Mouse (Mus musculus): ENCODE data around the gene Htatip2. TPM values are rescaled to one million over a fixed set of nuclear protein-coding genes. Genes with fewer than 3 reads are reported as not detected.

The Htatip2 gene
- 3.0 and 3.5 TPM in 2 replicates for polyA plus RNA-seq (2015; fragmentation: Nextera tagmentation; extraction: Ambion mirVana)

GRCm38 (mm10) chr7:49758934-49759571 lies at the start of gene Htatip2:
TSS of gene Htatip2 (plus strand) at chr7:49759115.
- H3K27me3 ChIP-seq (replicated peaks), result peaks cover 31% of the 10 kb centered on the region
- WGBS, result 3% methylated on average over 41 of the region's 42 CpGs
- peak within 1 kb of the TSS; percentile 85 for H3K4me2 ChIP-seq

GRCm38 (mm10) chr7:49709381-49710021 lies 49.4 kb upstream of the Htatip2 start:
- no peaks in the 10 kb centered on the region for H3K9me3 ChIP-seq
- no peak overlapping the region for H3K4me2 ChIP-seq
- H3K27ac ChIP-seq, result no peak overlapping the region
- H3K4me1 ChIP-seq, result 0 out of 2 replicates have a peak, but pooled peaks cover 2% of the 10 kb centered on the region
- no peak overlapping the region for H3K9ac ChIP-seq
- no peaks in the 10 kb centered on the region for H3K36me3 ChIP-seq (replicated peaks)
- H3K27me3 ChIP-seq (replicated peaks), result peaks cover 49% of the 10 kb centered on the region
- peak; percentile 66; the same call in 1 of the 2 replicates for ATAC-seq (replicated peaks)
- WGBS, result 15% methylated on average over 9 of the region's 9 CpGs
- H3K4me3 ChIP-seq, result no peak overlapping the region

More at GRCm38 (mm10) chr7:49758934-49759571, at the start of gene Htatip2:
- Histone ChIP-seq H3K4me3 (peak within 1 kb of the TSS; percentile 47), H3K9ac (peak within 1 kb of the TSS; percentile 33; the same call in 1 of the 2 replicates), H3K27ac (no peak within 1 kb of the TSS), H3K4me1 (peaks cover 10% of the 10 kb centered on the region), H3K36me3 (replicated peaks) (no peaks in the 10 kb centered on the region), H3K9me3 (no peaks in the 10 kb centered on the region)
- ATAC-seq (replicated peaks), result peak; percentile 67

GRCm38 (mm10) chr7:49717942-49718733 lies 40.8 kb upstream of the Htatip2 start:
- 42% methylated on average over 15 of the region's 15 CpGs for WGBS
- Histone ChIP-seq H3K9me3 (no peaks in the 10 kb centered on the region), H3K27me3 (replicated peaks) (peaks cover 40% of the 10 kb centered on the region), H3K4me1 (no peaks in the 10 kb centered on the region), H3K4me3 (no peak overlapping the region), H3K9ac (no peak overlapping the region), H3K27ac (no peak overlapping the region), H3K36me3 (replicated peaks) (no peaks in the 10 kb centered on the region), H3K4me2 (no peak overlapping the region)
- ATAC-seq (replicated peaks), result peak; percentile 56; the same call in 1 of the 2 replicates

GRCm38 (mm10) chr7:49734342-49734741 lies 24.6 kb upstream of the Htatip2 start:
- 66% methylated on average over 4 of the region's 4 CpGs for WGBS
- peaks cover 11% of the 10 kb centered on the region; the same call in 1 of the 2 replicates for H3K27me3 ChIP-seq (replicated peaks)
- H3K4me1 ChIP-seq, result no peaks in the 10 kb centered on the region
- H3K9me3 ChIP-seq, result no peaks in the 10 kb centered on the region
- H3K4me3 ChIP-seq, result no peak overlapping the region
- no peak overlapping the region for H3K9ac ChIP-seq
- H3K36me3 ChIP-seq (replicated peaks), result no peaks in the 10 kb centered on the region
- H3K4me2 ChIP-seq, result no peak overlapping the region
- no peak for ATAC-seq (replicated peaks)
- no peak overlapping the region for H3K27ac ChIP-seq

- no peaks in the 10 kb centered on the region for H3K9me3 ChIP-seq
- WGBS, result 24% methylated on average over 8 of the region's 8 CpGs
- H3K27me3 ChIP-seq (replicated peaks), result peaks cover 20% of the 10 kb centered on the region
- no peak overlapping the region for H3K4me3 ChIP-seq
- no peak overlapping the region for H3K4me2 ChIP-seq
- H3K27ac ChIP-seq, result no peak overlapping the region
- ATAC-seq (replicated peaks), result peak; percentile 52; the same call in 1 of the 2 replicates
- no peak overlapping the region for H3K9ac ChIP-seq
- peaks cover 16% of the 10 kb centered on the region for H3K4me1 ChIP-seq
- H3K36me3 ChIP-seq (replicated peaks), result no peaks in the 10 kb centered on the region
These were observed 19.5 kb upstream of the Htatip2 start for GRCm38 (mm10) chr7:49739448-49739847.

GRCm38 (mm10) chr7:49741474-49741873 lies 17.4 kb upstream of the Htatip2 start:
- Histone ChIP-seq H3K36me3 (replicated peaks) (no peaks in the 10 kb centered on the region), H3K4me2 (no peak overlapping the region), H3K27ac (no peak overlapping the region), H3K9me3 (no peaks in the 10 kb centered on the region), H3K27me3 (replicated peaks) (peaks cover 30% of the 10 kb centered on the region), H3K4me3 (no peak overlapping the region), H3K9ac (no peak overlapping the region), H3K4me1 (peaks cover 16% of the 10 kb centered on the region)
- WGBS, result 39% methylated on average over 5 of the region's 5 CpGs
- ATAC-seq (replicated peaks), result no peak

- WGBS, result 7% methylated on average over 10 of the region's 10 CpGs
- ATAC-seq (replicated peaks), result no peak; the same call in 1 of the 2 replicates
- Histone ChIP-seq H3K27me3 (replicated peaks) (peaks cover 32% of the 10 kb centered on the region), H3K9ac (no peak overlapping the region), H3K27ac (no peak overlapping the region), H3K4me3 (no peak overlapping the region), H3K36me3 (replicated peaks) (no peaks in the 10 kb centered on the region), H3K4me2 (no peak overlapping the region), H3K9me3 (no peaks in the 10 kb centered on the region), H3K4me1 (peaks cover 16% of the 10 kb centered on the region)
These were observed 17.0 kb upstream of the Htatip2 start for GRCm38 (mm10) chr7:49741923-49742322.

DNA sequence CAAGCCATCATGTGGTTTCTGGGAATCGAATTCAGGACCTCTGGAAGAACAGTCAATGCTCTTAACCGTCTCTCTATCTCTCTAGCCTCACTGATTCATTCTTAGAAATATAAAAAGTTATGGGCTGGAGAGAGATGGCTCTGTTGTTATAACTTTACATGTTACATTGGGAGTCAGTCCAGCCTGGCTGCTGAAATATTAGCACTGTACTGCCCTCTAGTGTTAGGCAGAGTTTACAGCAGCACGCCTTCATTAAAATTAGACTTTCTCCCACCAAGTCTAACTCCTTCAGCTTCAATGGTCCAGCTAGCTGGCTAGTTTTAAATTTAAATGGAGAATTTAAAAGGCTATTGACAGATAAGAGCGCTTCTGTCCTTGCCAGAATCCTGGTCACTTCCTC lies 7.8 kb upstream of the Htatip2 start:
- Histone ChIP-seq H3K9me3 (no peaks in the 10 kb centered on the region), H3K9ac (no peak overlapping the region), H3K27ac (no peak overlapping the region), H3K4me1 (0 out of 2 replicates have a peak, but pooled peaks cover 5% of the 10 kb centered on the region), H3K36me3 (replicated peaks) (no peaks in the 10 kb centered on the region), H3K27me3 (replicated peaks) (peaks cover 61% of the 10 kb centered on the region), H3K4me2 (no peak overlapping the region), H3K4me3 (no peak overlapping the region)
- peak; percentile 25; the same call in 1 of the 2 replicates for ATAC-seq (replicated peaks)
- WGBS, result 6% methylated on average over 4 of the region's 4 CpGs

DNA sequence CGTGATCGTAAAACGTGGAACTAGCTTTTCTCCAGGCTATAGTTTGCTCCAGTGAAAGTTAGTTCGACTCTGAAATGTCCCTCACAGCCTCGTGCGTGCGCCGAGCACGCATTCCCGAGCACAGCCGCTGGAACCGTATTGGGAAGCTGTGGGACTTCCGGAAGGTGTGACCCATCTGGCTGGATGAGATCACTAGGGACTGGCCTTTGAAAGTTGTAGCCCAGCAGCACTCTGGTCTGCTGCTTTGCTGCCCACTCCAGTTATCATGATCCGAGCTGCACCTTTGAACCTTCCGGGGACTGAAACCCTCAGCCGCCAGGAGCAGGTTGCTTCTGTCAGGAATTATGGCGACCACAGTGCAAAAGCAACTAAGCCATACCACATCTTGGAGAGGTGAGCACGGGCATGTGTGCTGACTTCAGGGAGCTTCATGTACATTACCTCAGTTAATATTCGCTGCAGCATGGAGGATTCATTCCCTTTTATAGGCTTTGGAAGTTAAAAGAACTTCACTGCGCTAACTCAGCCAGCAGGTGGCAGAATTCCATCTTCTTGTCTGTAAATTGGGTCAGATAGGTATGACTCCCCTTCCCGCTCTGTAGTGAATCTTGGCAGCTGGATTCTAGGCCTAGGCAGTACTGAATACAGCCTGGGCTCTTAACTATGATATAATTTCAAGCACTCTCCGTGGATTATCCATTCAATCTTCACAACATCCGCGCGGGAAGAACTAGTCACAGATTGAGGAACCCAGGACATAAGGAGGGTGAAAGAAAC lies 6.0 kb upstream of the Htatip2 start:
- H3K4me3 ChIP-seq, result no peak overlapping the region
- no peak overlapping the region for H3K4me2 ChIP-seq
- no peaks in the 10 kb centered on the region for H3K9me3 ChIP-seq
- 40% methylated on average over 25 of the region's 25 CpGs for WGBS
- no peak overlapping the region for H3K27ac ChIP-seq
- 0 out of 2 replicates have a peak, but pooled peaks cover 5% of the 10 kb centered on the region for H3K4me1 ChIP-seq
- H3K36me3 ChIP-seq (replicated peaks), result no peaks in the 10 kb centered on the region
- no peak overlapping the region for H3K9ac ChIP-seq
- ATAC-seq (replicated peaks), result no peak
- peaks cover 58% of the 10 kb centered on the region for H3K27me3 ChIP-seq (replicated peaks)

- no peak overlapping the region for H3K27ac ChIP-seq
- H3K4me2 ChIP-seq, result no peak overlapping the region
- H3K9me3 ChIP-seq, result no peaks in the 10 kb centered on the region
- peaks cover 10% of the 10 kb centered on the region for H3K4me1 ChIP-seq
- 3% methylated on average over 9 of the region's 9 CpGs for WGBS
- H3K9ac ChIP-seq, result no peak overlapping the region
- no peaks in the 10 kb centered on the region for H3K36me3 ChIP-seq (replicated peaks)
- H3K4me3 ChIP-seq, result no peak overlapping the region
- 0 out of 2 replicates have a peak, but pooled peaks have one; percentile 16 for ATAC-seq (replicated peaks)
- H3K27me3 ChIP-seq (replicated peaks), result peaks cover 56% of the 10 kb centered on the region
These were observed 4.1 kb upstream of the Htatip2 start for GRCm38 (mm10) chr7:49754767-49755166.

DNA sequence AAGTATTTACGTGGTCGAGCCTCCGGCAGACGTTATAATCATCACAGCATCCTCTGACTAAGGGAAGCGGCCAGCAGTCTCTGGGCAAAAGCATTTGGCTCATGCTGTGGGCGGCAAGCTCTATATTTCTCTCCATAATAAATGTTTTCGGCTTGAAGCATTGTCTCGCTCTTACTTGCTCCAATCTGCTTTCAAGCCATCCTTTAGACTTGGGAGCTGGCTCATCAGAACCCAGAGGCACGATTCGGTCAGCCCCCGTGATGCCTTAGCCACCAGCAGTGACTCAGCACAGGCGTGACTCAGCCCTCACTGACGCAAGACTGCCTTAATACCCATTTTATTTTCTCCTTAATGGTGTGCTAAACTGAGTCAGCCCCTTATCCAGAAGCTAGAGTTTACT lies 3.7 kb downstream of the Htatip2 start:
- Histone ChIP-seq H3K36me3 (replicated peaks) (no peaks in the 10 kb centered on the region), H3K9me3 (no peaks in the 10 kb centered on the region), H3K4me2 (no peak overlapping the region), H3K27me3 (replicated peaks) (peaks cover 18% of the 10 kb centered on the region), H3K27ac (no peak overlapping the region), H3K4me3 (no peak overlapping the region), H3K4me1 (peaks cover 6% of the 10 kb centered on the region), H3K9ac (no peak overlapping the region)
- WGBS, result 69% methylated on average over 13 of the region's 13 CpGs
- no peak for ATAC-seq (replicated peaks)

Data from midbrain, embryonic 15.5 days (tissue).